Mouse (Mus musculus) midbrain, embryonic 12.5 days (tissue): ENCODE results near the gene Pld5. TPM values are rescaled to one million over a fixed set of nuclear protein-coding genes. Genes with fewer than 3 reads are reported as not detected.

Experiments used
- ATAC-seq: fragments of 200-750 bp; cut with Nextera tagmentation; 2 replicates; pipeline ENCODE4 v1.8.0; 2017; ENCODE audit warnings: low read depth, moderate TSS enrichment, moderate library complexity; ENCODE audit not compliant: low FRiP score
- H3K27ac ChIP-seq: fragments of 300-500 bp; sonication (generic); replicated peaks from 2 replicates; pipeline ENCODE4 v1.5.1; 2016; ENCODE audit warnings: mild to moderate bottlenecking
- H3K27me3 ChIP-seq: fragments of 300-500 bp; sonication (generic); 2 replicates; pipeline ENCODE4 v1.6.1; 2016; ENCODE audit warnings: mild to moderate bottlenecking
- H3K36me3 ChIP-seq: fragments of 300-500 bp; sonication (generic); 2 replicates; pipeline ENCODE4 v1.6.1; 2016
- H3K4me1 ChIP-seq: fragments of 300-500 bp; sonication (generic); 2 replicates; pipeline ENCODE4 v1.6.1; 2016
- H3K4me2 ChIP-seq: fragments of 300-500 bp; sonication (generic); replicated peaks from 2 replicates; pipeline ENCODE4 v1.6.1; 2016; ENCODE audit warnings: mild to moderate bottlenecking, moderate library complexity
- H3K4me3 ChIP-seq: fragments of 300-500 bp; sonication (generic); 2 replicates; pipeline ENCODE4 v1.5.1; 2016; ENCODE audit warnings: mild to moderate bottlenecking
- H3K9ac ChIP-seq: fragments of 300-500 bp; sonication (generic); replicated peaks from 2 replicates; pipeline ENCODE4 v1.6.1; 2016; ENCODE audit warnings: mild to moderate bottlenecking, moderate library complexity
- H3K9me3 ChIP-seq: fragments of 300-500 bp; sonication (generic); 2 replicates; pipeline ENCODE4 v1.6.1; 2016; ENCODE audit warnings: mild to moderate bottlenecking
- WGBS: fragments of 180-500 bp; shearing (Covaris S2); methylation state at CpG from one replicate; pipeline ENCODE4 v1.1.7; 2016; 5-methylcytosine and 5-hydroxymethylcytosine counted together
- polyA plus RNA-seq: library from polyadenylated mRNA; unstranded; fragments of >200 nt; fragmentation: Nextera tagmentation; extraction: Ambion mirVana; gene quantifications from 2 replicates; pipeline ENCODE4 v1.2.1, GENCODE M21; 2016

Pld5 gene
- polyA plus RNA-seq, 1 experiment from 2014 or later = 2.2 TPM

DNA sequence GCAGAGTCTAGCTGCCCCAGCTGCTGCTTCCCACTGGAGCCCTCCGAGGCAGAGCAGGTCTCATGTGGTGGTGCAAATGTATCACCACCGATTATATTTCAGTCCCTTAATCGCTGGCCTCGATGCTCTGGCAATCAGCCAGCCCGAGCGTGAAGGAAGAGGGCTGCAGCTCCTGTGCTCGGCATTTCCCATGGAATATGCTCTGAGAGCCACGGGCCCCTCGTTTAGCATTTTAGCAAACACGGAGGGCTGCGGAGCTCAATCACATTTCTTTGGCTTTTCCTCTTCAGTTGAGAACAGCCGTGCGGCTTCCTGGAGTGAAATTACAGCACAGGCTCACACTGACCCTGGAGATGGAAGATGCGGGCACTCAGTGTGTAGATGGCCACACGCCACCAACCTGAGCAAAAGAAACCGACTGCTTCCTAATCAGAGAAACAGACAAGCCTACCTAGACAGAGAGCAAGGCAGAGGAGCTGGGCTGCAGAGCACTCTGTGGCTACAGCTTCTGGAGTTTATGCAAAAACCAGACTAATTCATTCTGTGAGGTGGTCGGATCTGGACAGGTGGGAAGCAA, 61.4 kb downstream of the Pld5 start:
- Histone ChIP-seq H3K9ac (0 out of 2 replicates have a peak overlapping the region, but pooled peaks have one; percentile 8), H3K36me3 (no peaks in the 10 kb centered on the region), H3K9me3 (no peaks in the 10 kb centered on the region), H3K27ac (peak overlapping the region; percentile 43; the same call in 1 of the 2 replicates), H3K4me2 (peak overlapping the region; percentile 38), H3K27me3 (no peaks in the 10 kb centered on the region; the same call in 1 of the 2 replicates), H3K4me1 (peaks cover 23% of the 10 kb centered on the region), H3K4me3 (0 out of 2 replicates have a peak overlapping the region, but pooled peaks have one; percentile 12)
- ATAC-seq = peak; percentile 61; the same call in 1 of the 2 replicates
- 38% methylated on average over 17 of the region's 17 CpGs for WGBS

DNA sequence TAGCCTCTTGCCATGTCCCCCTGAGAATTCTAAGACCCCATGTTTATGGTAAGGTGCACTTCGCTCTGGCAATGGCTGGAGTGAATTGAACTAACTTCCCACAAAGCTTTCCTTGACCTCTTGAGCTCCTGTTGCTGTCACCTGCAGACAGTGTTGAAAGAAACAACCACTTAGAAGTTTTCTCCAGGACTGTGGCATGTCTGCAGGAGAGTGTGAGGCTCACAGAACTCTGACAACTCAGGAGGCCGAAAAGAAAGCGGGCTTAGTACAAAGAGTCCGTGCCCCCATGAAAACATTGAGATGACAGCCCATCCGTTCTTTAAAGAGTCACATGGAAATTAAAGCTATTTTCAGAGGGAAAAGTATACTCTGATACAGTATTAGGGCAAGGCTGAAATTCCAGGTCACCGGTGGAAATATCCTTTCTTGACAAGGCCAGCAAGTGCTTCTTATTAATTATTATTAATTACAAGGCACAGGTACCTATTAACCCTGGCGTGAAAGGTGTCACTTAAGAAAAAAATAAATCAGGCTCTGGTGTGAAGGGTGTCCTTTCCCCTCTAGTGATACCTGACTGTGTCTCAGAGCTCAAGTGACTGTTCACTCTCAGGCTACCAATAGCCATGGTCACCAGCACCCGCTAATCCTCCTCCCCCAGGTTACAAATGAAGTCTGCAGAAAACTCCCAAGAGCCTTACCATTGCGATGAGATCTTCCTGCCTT, 62.0 kb downstream of the Pld5 start:
- 62% methylated on average over 9 of the region's 9 CpGs for WGBS
- Histone ChIP-seq H3K9me3 (no peaks in the 10 kb centered on the region), H3K4me3 (0 out of 2 replicates have a peak overlapping the region, but pooled peaks have one; percentile 12), H3K4me2 (peak overlapping the region; percentile 38), H3K9ac (no peak overlapping the region), H3K4me1 (peaks cover 23% of the 10 kb centered on the region), H3K27me3 (no peaks in the 10 kb centered on the region; the same call in 1 of the 2 replicates), H3K27ac (peak overlapping the region; percentile 43; the same call in 1 of the 2 replicates), H3K36me3 (no peaks in the 10 kb centered on the region)
- 0 out of 2 replicates have a peak, but pooled peaks have one; percentile 28 for ATAC-seq

DNA sequence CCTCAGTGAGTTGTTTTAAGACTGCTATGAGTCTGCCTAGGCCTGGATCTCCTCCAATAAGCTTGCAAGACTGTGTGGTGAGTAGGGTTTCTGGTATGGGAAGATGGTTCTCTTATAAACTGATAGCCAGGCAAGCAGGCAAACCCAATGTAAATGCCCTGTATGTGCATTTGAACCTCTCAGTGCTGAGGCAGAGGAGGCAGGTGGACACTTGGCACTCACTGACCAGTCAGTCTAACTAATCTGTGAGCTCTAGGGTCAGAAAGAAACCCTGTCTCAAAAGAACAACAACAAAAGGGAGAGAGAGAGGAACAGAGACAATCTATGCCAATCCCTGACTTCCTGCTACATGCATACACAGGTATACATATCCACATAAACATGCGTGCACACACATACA, 64.3 kb downstream of the Pld5 start:
- ATAC-seq = no peak
- Histone ChIP-seq H3K27ac (no peak overlapping the region), H3K4me1 (peaks cover 23% of the 10 kb centered on the region), H3K4me2 (no peak overlapping the region), H3K36me3 (no peaks in the 10 kb centered on the region), H3K9ac (no peak overlapping the region), H3K4me3 (no peak overlapping the region), H3K9me3 (no peaks in the 10 kb centered on the region), H3K27me3 (no peaks in the 10 kb centered on the region; the same call in 1 of the 2 replicates)
- 85% methylated on average over 1 of the region's 1 CpGs for WGBS

DNA sequence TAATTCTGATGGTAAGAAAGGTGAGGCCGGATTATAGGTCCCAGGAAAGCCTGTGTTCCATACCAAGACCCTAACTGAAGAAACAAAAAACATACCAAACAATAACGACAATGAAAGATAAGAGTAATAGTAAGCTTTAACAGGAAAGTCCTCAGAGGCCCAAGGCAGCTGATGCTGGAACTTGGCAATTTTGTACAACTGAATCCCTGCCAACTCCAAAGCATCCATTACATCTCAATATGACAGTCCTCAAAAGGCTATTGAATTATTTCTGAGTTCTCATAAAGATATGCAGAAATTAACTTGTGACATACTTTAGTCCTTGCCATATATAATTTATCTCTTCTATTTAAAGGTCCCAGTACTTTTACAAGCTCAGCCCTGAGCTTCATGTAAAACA, 67.1 kb downstream of the Pld5 start:
- no peak overlapping the region for H3K4me3 ChIP-seq
- no peaks in the 10 kb centered on the region for H3K27me3 ChIP-seq
- no peak for ATAC-seq
- 90% methylated on average over 2 of the region's 2 CpGs for whole genome bisulfite sequencing
- H3K9ac ChIP-seq = no peak overlapping the region
- H3K4me1 ChIP-seq = peaks cover 14% of the 10 kb centered on the region
- no peaks in the 10 kb centered on the region for H3K9me3 ChIP-seq
- no peak overlapping the region for H3K27ac ChIP-seq
- H3K4me2 ChIP-seq = no peak overlapping the region
- H3K36me3 ChIP-seq = no peaks in the 10 kb centered on the region

DNA sequence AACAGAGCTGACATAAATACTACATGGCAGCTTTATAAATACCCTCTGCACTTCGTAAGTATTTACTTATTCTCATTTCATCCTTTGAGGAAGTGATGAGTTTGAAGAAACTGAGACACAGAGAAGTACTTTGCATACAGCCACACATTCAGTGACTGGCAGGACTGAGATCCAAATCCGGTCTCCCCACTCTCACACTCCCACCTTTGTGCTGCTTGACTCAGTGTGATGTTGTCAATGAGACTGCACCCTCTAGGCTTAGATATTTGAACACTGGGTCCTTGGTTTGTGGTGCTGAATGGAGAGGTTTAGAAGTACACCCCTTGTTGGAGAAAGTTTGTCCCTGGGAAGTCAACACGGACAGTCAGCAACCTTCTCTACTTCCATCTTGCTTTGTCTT, 72.8 kb downstream of the Pld5 start:
- ATAC-seq = no peak
- Histone ChIP-seq H3K9ac (no peak overlapping the region), H3K4me2 (no peak overlapping the region), H3K4me3 (no peak overlapping the region), H3K36me3 (no peaks in the 10 kb centered on the region), H3K27me3 (no peaks in the 10 kb centered on the region), H3K4me1 (no peaks in the 10 kb centered on the region), H3K9me3 (no peaks in the 10 kb centered on the region), H3K27ac (no peak overlapping the region)
- 81% methylated on average over 3 of the region's 3 CpGs for WGBS

DNA sequence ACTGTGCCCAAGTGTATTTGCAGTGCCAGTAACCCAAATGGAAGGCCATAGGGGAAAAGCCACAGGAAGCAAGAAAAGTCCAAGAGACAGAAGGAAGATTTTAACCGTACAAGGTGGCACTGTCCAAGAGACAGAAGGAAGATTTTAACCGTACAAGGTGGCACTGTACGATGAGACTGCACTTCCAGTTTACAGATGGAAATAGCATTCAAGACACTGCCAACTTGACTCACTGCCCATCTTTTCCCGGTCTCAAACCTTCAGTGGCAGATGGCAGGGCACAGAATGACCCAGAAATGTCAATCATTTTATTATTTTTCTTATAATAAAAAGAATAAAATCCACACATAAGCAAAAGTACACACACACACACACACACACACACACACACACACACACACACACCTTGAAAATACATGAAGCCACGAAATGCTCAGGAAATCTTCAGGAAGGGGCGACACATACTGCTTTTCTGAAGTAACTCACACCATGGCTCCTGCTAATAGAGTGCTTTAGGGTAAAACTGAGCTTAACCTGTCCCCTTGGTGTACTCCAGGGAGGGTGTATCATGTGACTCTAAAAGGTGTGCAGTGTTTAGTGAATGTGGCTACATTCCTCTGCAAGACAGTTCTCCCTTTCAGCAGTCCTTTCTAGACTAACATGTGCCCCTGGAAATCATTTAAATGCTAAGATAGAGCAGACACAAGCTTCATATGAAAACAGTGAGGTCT, 77.9 kb downstream of the Pld5 start:
- Histone ChIP-seq H3K27ac (no peak overlapping the region), H3K4me1 (no peaks in the 10 kb centered on the region), H3K9me3 (no peaks in the 10 kb centered on the region), H3K27me3 (no peaks in the 10 kb centered on the region), H3K9ac (no peak overlapping the region), H3K4me2 (no peak overlapping the region), H3K4me3 (no peak overlapping the region), H3K36me3 (no peaks in the 10 kb centered on the region)
- 84% methylated on average over 6 of the region's 6 CpGs for WGBS
- no peak for ATAC-seq

DNA sequence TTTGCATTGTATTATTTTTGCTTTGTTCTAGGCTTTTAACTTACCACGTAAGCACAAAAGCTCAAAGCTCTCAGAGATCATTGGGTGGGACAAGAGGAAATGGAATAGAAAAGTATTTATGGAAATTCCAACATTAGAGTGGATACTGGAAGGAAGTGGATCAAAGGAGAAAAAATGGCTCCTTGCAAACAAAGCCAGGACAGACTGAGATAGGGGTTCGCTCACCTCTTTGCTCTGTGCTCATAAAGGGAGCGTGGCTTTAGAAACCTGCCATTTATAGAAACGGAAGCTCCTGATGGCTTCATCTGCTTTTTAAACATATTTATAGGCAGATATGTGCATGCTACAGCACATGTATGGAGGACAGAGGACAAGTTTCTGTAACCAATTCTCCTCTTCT, 78.8 kb downstream of the Pld5 start:
- Histone ChIP-seq H3K9me3 (no peaks in the 10 kb centered on the region), H3K4me2 (no peak overlapping the region), H3K4me1 (no peaks in the 10 kb centered on the region), H3K36me3 (no peaks in the 10 kb centered on the region), H3K27ac (no peak overlapping the region), H3K9ac (no peak overlapping the region), H3K4me3 (no peak overlapping the region), H3K27me3 (no peaks in the 10 kb centered on the region)
- WGBS = 84% methylated on average over 4 of the region's 4 CpGs
- ATAC-seq = no peak

DNA sequence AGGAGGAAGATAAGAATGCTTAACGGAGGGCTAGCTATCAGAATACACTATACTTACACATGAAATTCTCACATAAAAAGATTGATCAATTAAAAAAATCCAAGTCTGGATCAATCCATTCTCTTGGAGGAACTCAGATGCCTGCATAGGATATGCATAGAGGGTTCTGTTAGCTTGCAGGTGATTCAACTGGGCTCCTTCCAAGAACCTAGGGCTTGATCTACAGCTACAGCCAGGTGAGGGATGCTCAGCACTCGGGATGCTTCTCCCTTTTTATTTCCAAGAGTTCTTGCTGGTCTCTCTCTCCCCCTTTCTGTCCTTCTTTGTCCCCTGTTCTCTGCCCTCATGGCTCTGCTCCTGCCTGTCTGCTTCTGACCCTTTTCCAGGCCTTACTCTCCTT, 80.4 kb downstream of the Pld5 start:
- 80% methylated on average over 2 of the region's 2 CpGs for WGBS
- no peaks in the 10 kb centered on the region for H3K27me3 ChIP-seq
- H3K4me1 ChIP-seq = no peaks in the 10 kb centered on the region
- H3K9ac ChIP-seq = no peak overlapping the region
- H3K4me3 ChIP-seq = no peak overlapping the region
- no peak overlapping the region for H3K27ac ChIP-seq
- no peak overlapping the region for H3K4me2 ChIP-seq
- no peaks in the 10 kb centered on the region for H3K9me3 ChIP-seq
- no peaks in the 10 kb centered on the region for H3K36me3 ChIP-seq
- no peak for ATAC-seq

DNA sequence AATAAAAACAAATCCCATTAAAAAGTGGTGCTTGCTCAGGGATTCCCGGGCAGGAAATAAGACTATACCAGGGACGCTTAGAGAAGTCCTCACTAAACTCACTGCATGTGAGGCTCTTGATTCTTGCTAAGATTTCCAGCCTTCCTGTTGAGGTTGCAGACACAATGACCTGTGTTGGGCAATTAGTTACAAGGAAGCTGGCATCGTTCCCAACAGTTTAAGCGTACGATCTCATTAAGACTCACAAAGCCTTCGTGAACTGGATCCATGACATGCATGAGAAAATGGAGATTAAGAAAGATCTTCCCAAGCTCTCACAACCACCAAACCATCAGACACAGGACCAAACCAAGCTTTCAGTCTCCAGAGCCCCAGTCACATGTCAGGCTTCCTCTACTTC, 91.1 kb downstream of the Pld5 start:
- H3K9ac ChIP-seq = no peak overlapping the region
- H3K27me3 ChIP-seq = no peaks in the 10 kb centered on the region
- no peak overlapping the region for H3K4me2 ChIP-seq
- ATAC-seq = 0 out of 2 replicates have a peak, but pooled peaks have one; percentile 38
- no peak overlapping the region for H3K27ac ChIP-seq
- 77% methylated on average over 6 of the region's 6 CpGs for WGBS
- H3K9me3 ChIP-seq = no peaks in the 10 kb centered on the region
- no peaks in the 10 kb centered on the region for H3K4me1 ChIP-seq
- H3K36me3 ChIP-seq = no peaks in the 10 kb centered on the region
- H3K4me3 ChIP-seq = no peak overlapping the region

DNA sequence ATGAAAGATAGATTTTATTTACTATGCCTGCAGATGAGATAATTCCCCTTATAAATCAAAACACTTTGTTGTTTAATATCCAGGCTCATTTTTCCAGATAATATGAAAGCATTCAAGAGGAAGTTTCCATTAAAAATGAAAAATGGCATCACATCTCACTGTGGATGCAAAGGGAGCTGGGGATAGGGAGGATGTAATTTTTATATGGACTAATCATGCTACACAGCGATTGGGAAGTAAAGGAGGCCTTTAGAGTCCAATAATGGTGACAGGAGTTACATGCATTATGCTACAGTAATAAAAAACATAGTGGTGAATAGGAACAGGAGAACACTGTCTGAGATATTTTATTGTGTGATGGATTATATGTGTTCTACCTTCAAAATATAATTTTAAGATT, 100.1 kb downstream of the Pld5 start:
- Histone ChIP-seq H3K4me1 (no peaks in the 10 kb centered on the region), H3K27ac (no peak overlapping the region), H3K9me3 (no peaks in the 10 kb centered on the region), H3K36me3 (no peaks in the 10 kb centered on the region), H3K4me3 (no peak overlapping the region), H3K9ac (no peak overlapping the region), H3K4me2 (no peak overlapping the region), H3K27me3 (no peaks in the 10 kb centered on the region)
- ATAC-seq = no peak
- 88% methylated on average over 1 of the region's 1 CpGs for WGBS

DNA sequence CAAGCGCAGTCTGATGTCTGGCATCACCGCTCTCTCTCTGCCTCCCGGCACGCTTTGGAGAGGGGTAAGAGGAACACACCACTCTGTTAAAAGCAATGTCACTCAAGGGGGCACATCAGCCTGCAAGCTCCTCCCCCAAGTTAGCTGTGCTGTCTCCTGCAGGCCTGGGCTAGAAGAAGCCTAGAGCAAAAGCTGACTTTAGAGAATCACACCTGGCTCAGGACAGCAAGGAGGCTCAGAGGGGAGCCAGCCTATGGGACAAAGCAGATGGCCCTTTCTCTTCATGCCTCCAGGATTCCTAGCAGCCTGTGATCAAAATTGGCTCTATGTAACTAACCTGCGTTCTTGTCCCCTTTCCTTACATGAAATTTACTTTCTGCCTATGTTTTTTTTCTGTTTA, 107.3 kb downstream of the Pld5 start:
- WGBS = 58% methylated on average over 5 of the region's 5 CpGs
- no peak overlapping the region for H3K27ac ChIP-seq
- no peak overlapping the region for H3K4me2 ChIP-seq
- no peak overlapping the region for H3K4me3 ChIP-seq
- no peaks in the 10 kb centered on the region for H3K9me3 ChIP-seq
- ATAC-seq = 0 out of 2 replicates have a peak, but pooled peaks have one; percentile 38
- H3K9ac ChIP-seq = no peak overlapping the region
- no peaks in the 10 kb centered on the region for H3K27me3 ChIP-seq
- no peaks in the 10 kb centered on the region for H3K36me3 ChIP-seq
- H3K4me1 ChIP-seq = peaks cover 3% of the 10 kb centered on the region; the same call in 1 of the 2 replicates

DNA sequence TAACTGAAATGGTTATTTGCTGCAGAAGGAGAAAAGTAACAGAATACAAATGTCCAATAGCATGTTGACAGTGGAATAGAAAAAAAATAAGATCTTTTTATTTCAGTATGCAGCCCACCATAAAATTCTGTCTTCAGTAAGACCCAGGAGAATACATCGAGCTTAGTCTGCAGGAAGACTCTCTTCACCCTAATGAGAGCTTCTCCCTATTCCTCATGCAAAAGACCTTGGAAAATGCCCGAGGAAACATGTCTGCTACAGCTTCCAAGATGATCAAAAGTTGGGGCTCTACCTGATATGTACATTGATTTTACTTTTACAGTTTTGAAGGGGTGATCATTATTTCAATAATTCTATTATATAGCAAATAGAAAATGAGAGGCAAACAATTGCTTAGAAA, 108.0 kb downstream of the Pld5 start:
- H3K36me3 ChIP-seq = no peaks in the 10 kb centered on the region
- H3K9ac ChIP-seq = no peak overlapping the region
- H3K27ac ChIP-seq = peak overlapping the region; percentile 31; the same call in 1 of the 2 replicates
- no peaks in the 10 kb centered on the region for H3K27me3 ChIP-seq
- H3K9me3 ChIP-seq = no peaks in the 10 kb centered on the region
- 70% methylated on average over 2 of the region's 2 CpGs for WGBS
- no peak for ATAC-seq
- peaks cover 3% of the 10 kb centered on the region; the same call in 1 of the 2 replicates for H3K4me1 ChIP-seq
- H3K4me3 ChIP-seq = no peak overlapping the region
- H3K4me2 ChIP-seq = no peak overlapping the region
